Mouse (Mus musculus): Measurements from ENCODE around the gene Tcf3. TPM values are rescaled to one million over a fixed set of nuclear protein-coding genes. Genes with fewer than 3 reads are reported as not detected.

Tcf3 gene
- polyA plus RNA-seq, 1 experiment from 2014 or later, result 153 TPM

DNA sequence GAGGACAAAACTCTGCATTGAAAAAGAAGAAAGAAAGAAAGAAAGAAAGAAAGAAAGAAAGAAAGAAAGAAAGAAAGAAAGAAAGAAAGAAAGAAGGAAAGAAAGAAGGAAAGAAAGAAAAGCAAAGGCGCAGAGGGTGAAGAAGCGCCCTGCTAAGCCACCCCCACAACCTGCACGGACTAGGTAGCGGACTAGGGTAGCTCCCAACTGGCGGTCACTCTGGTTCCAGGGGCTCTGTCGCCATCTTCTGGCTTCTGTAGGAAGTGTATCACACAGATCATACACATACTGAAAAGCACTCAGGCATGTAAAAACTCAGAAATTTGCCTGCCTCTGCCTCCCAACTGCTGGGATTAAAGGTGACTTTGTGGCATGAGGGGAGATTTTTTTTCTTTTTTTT, 59.4 kb downstream of the Tcf3 start:
- H3K4me2 ChIP-seq (replicated peaks), result no peak overlapping the region
- H3K9ac ChIP-seq, result no peak overlapping the region
- WGBS, result 18% methylated on average over 6 of the region's 6 CpGs
- no peak for ATAC-seq (ENCODE audit: low FRiP score, low read depth)
- no peaks in the 10 kb centered on the region for H3K36me3 ChIP-seq
- no peaks in the 10 kb centered on the region for H3K27me3 ChIP-seq
- no peak overlapping the region for H3K4me3 ChIP-seq
- no peaks in the 10 kb centered on the region for H3K9me3 ChIP-seq
- H3K27ac ChIP-seq, result no peak overlapping the region
- peaks cover 7% of the 10 kb centered on the region; the same call in 1 of the 2 replicates for H3K4me1 ChIP-seq

DNA sequence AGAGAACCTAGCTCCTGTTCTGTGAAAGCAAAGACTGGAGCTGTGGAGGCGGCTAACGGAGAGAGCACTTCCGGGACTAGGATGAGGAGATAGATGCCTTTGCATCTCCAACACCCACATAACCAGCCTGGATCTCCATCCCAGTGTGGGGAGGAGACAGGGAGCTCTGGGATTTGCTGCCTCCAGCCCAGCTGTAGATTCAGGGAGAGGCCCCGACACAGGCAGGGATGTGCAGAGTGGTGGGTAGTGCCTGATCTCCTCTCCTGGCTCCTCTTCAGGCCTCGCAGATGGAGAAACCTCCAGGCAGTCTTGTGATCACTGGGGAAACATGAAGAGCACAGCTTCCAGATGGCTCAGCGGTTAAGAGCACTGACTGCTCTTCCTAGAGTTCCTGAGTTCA, 60.7 kb downstream of the Tcf3 start:
- no peak for ATAC-seq (ENCODE audit: low FRiP score, low read depth)
- no peak overlapping the region for H3K27ac ChIP-seq
- no peak overlapping the region for H3K9ac ChIP-seq
- 81% methylated on average over 6 of the region's 6 CpGs for WGBS
- peaks cover 7% of the 10 kb centered on the region; the same call in 1 of the 2 replicates for H3K4me1 ChIP-seq
- H3K27me3 ChIP-seq, result no peaks in the 10 kb centered on the region
- H3K9me3 ChIP-seq, result peaks cover 4% of the 10 kb centered on the region; the same call in 1 of the 2 replicates
- no peaks in the 10 kb centered on the region for H3K36me3 ChIP-seq
- H3K4me2 ChIP-seq (replicated peaks), result no peak overlapping the region
- H3K4me3 ChIP-seq, result no peak overlapping the region

DNA sequence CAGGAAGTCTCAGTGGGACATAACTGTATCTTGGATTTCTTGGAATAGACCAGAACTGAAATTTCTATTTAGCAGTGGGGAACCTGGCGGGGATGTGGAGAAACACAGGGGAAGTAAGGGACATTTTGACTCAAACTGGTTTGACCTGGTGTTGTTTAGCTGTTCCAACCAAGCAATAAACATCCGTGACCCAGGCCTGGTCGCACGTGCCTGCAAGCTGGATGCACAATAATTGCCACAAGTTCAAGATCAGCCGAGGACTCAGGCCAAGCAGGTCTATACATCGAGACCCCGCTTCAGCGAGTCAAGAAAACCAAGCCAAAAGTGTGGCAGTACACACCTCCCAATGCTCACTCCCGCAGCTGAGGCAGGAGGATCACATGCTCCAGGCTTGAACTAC, 61.5 kb downstream of the Tcf3 start:
- Histone ChIP-seq H3K9ac (peak overlapping the region; percentile 50; the same call in 1 of the 2 replicates), H3K36me3 (no peaks in the 10 kb centered on the region), H3K4me1 (peaks cover 7% of the 10 kb centered on the region; the same call in 1 of the 2 replicates), H3K4me3 (peak overlapping the region; percentile 40), H3K27ac (no peak overlapping the region; the same call in 1 of the 2 replicates), H3K4me2 (replicated peaks) (peak overlapping the region; percentile 53), H3K9me3 (peaks cover 4% of the 10 kb centered on the region; the same call in 1 of the 2 replicates), H3K27me3 (no peaks in the 10 kb centered on the region)
- no peak for ATAC-seq (ENCODE audit: low FRiP score, low read depth)
- WGBS, result 49% methylated on average over 9 of the region's 9 CpGs

DNA sequence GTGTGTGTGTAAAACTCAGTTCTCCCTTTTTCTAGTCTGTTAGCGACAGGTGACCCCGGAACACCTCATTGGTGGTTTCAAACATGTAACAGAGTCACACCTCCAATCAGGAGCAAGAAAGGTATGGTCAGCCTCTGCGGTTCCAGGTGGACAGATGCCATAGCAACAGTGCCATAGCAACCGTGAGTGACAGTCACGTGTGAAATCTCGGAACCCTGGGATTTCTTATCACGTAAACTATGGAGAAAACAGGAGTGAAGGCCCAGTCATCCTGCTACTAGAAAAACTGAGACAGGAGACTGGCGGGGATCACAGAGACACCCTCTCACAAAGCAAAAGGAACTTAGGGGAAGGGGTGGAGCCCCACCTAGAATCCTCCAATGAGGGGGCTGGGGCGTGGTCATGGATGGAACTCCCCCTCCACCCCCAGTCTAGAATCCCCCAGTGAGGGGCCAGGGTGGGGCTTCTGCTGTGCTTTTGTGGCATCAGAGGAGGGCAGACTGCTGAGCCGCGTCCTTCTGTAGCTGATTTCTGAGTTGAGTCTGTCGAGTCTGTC, 62.0 kb downstream of the Tcf3 start:
- H3K27ac ChIP-seq, result no peak overlapping the region; the same call in 1 of the 2 replicates
- WGBS, result 2% methylated on average over 12 of the region's 12 CpGs

DNA sequence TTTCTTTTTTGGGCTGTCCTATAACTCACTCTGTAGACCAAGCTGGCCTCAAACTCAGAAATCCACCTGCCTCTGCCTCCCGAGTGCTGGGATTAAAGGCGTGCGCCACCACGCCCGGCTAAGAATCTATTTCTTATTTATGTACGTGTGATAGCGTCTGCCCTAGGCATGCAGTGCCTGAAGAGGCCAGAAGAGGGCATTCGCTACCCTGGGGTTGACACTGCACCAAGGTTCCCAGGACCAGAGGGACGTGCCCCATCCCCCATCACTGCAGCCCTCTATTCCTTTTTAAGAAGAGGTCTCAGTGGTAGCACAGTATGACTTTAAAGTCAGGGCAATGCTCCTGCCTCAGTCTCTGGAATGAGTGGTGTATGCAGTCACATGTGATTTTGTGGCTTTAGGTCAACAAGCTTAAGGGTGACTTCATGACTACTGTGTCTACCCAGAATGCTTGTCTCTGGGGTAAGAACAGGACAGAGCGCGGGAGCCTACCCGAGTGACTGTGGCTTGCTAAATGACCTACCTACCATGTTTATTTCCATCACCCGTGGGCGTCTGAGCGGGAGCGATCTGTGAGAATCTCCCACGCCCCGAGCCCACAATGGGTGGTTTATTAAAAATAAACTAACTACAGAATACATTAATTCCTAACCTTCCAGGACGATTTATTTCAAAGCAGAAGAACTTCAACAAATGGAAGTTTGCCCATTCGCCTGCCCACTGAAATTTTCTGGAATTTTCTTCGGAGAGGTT, 63.3 kb downstream of the Tcf3 start:
- peaks cover 7% of the 10 kb centered on the region; the same call in 1 of the 2 replicates for H3K4me1 ChIP-seq
- H3K36me3 ChIP-seq, result no peaks in the 10 kb centered on the region
- H3K4me3 ChIP-seq, result no peak overlapping the region
- H3K4me2 ChIP-seq (replicated peaks), result no peak overlapping the region
- H3K9me3 ChIP-seq, result peaks cover 4% of the 10 kb centered on the region; the same call in 1 of the 2 replicates
- WGBS, result 79% methylated on average over 21 of the region's 21 CpGs
- ATAC-seq (ENCODE audit: low FRiP score, low read depth), result no peak
- H3K27me3 ChIP-seq, result peaks cover 5% of the 10 kb centered on the region; the same call in 1 of the 2 replicates
- H3K9ac ChIP-seq, result no peak overlapping the region
- no peak overlapping the region for H3K27ac ChIP-seq

More for the DNA sequence above, 62.0 kb downstream of the Tcf3 start:
- Histone ChIP-seq H3K4me3 (peak overlapping the region; percentile 40), H3K4me2 (replicated peaks) (peak overlapping the region; percentile 53), H3K36me3 (no peaks in the 10 kb centered on the region), H3K9me3 (peaks cover 4% of the 10 kb centered on the region; the same call in 1 of the 2 replicates), H3K9ac (peak overlapping the region; percentile 50; the same call in 1 of the 2 replicates), H3K27me3 (no peaks in the 10 kb centered on the region), H3K4me1 (peaks cover 7% of the 10 kb centered on the region; the same call in 1 of the 2 replicates)
- peak; percentile 88 for ATAC-seq (ENCODE audit: low FRiP score, low read depth)

DNA sequence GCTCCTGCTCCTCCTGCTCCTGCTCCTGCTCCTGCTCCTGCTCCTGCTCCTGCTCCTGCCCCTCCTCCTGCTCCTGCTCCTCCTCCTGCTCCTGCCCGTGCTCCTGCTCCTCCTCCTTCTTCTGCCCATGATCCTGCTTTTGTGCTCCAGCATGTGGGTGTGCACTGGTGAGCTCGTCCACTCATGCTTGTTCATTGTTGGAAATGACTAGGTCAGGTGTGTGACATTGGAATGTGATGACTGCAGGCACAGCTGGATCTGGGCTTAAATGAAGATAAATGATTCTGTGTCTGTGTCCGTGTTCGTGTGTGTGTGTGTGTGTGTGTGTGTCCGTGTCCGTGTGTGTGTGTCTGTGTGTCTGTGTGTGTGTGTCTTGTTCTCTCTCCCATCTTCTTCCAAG, 65.1 kb downstream of the Tcf3 start:
- WGBS, result 85% methylated on average over 6 of the region's 6 CpGs
- H3K4me2 ChIP-seq (replicated peaks), result no peak overlapping the region
- H3K27me3 ChIP-seq, result peaks cover 19% of the 10 kb centered on the region
- no peaks in the 10 kb centered on the region for H3K36me3 ChIP-seq
- H3K4me3 ChIP-seq, result no peak overlapping the region
- no peak overlapping the region for H3K27ac ChIP-seq
- no peak for ATAC-seq (ENCODE audit: low FRiP score, low read depth)
- H3K9me3 ChIP-seq, result peaks cover 4% of the 10 kb centered on the region; the same call in 1 of the 2 replicates
- H3K4me1 ChIP-seq, result peaks cover 7% of the 10 kb centered on the region; the same call in 1 of the 2 replicates
- H3K9ac ChIP-seq, result no peak overlapping the region

DNA sequence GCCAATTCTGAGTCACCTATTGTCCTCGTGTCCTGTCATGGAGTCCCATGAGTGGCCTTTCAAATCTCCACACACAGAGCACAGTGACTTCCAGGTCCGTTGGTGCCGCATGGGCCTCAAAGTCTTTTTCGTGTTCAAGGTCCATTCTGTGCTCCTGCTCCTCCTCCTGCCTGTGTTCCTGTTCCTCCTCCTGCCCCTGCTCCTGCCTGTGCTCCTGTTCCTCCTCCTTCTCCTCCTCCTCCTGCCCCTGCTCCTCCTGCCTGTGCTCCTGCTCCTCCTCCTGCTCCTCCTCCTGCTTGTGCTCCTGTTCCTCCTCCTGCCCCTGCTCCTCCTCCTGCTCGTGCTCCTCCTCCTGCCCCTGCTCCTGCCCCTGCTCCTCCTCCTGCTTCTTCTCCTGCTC, 65.5 kb downstream of the Tcf3 start:
- ATAC-seq (ENCODE audit: low FRiP score, low read depth), result no peak
- peaks cover 4% of the 10 kb centered on the region; the same call in 1 of the 2 replicates for H3K9me3 ChIP-seq
- H3K4me3 ChIP-seq, result no peak overlapping the region
- 60% methylated on average over 5 of the region's 5 CpGs for WGBS
- peaks cover 7% of the 10 kb centered on the region; the same call in 1 of the 2 replicates for H3K4me1 ChIP-seq
- H3K36me3 ChIP-seq, result no peaks in the 10 kb centered on the region
- no peak overlapping the region for H3K9ac ChIP-seq
- H3K27ac ChIP-seq, result no peak overlapping the region
- H3K4me2 ChIP-seq (replicated peaks), result no peak overlapping the region
- H3K27me3 ChIP-seq, result peaks cover 21% of the 10 kb centered on the region

DNA sequence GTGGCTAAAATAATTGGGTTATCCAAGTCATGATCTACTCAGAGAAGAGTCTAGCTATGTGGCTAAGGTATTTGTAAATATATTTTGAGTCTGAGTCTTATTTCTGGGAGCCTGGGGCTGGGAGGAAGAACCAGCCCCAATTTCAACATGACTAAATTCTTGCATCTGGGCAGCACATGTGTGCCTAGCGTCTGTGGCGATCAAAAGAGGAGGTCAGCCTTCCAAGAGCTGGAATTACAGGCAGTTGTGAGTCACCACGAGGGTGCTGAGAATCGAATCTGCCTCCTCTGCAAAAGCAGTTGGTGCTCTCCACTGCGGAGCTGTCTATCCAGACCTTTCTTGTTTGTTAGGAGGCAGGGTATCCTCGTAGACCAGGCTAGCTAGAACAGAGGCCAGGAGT, 67.7 kb downstream of the Tcf3 start:
- peaks cover 33% of the 10 kb centered on the region for H3K27me3 ChIP-seq
- no peak overlapping the region for H3K27ac ChIP-seq
- no peak overlapping the region for H3K4me3 ChIP-seq
- 48% methylated on average over 6 of the region's 6 CpGs for WGBS
- H3K4me1 ChIP-seq, result no peaks in the 10 kb centered on the region
- no peak for ATAC-seq (ENCODE audit: low FRiP score, low read depth)
- H3K4me2 ChIP-seq (replicated peaks), result no peak overlapping the region
- peaks cover 4% of the 10 kb centered on the region; the same call in 1 of the 2 replicates for H3K9me3 ChIP-seq
- no peaks in the 10 kb centered on the region for H3K36me3 ChIP-seq
- H3K9ac ChIP-seq, result no peak overlapping the region

DNA sequence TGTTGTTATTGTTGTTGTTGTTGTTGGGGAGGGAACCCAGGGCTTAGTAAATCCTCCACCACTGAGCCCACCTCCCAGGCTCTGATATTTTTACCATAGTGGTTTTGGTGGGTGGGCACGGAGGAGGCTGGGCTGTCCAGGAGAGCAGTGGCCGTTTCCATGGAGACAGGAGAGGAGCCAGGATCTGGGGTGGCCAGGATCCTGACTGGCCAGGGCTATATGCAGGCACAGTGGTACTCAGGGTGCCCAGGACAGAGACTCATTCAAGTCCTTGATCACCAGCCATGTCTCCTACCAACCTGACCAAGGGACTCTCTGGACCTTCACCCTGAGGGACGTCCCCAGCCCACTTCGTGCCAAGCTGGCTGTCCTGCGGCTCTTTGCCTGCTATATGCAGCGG, 69.7 kb downstream of the Tcf3 start:
- ATAC-seq (ENCODE audit: low FRiP score, low read depth), result no peak
- no peak overlapping the region for H3K9ac ChIP-seq
- H3K4me1 ChIP-seq, result no peaks in the 10 kb centered on the region
- H3K9me3 ChIP-seq, result peaks cover 4% of the 10 kb centered on the region; the same call in 1 of the 2 replicates
- H3K4me3 ChIP-seq, result no peak overlapping the region
- peaks cover 54% of the 10 kb centered on the region for H3K27me3 ChIP-seq
- H3K27ac ChIP-seq, result no peak overlapping the region
- H3K36me3 ChIP-seq, result no peaks in the 10 kb centered on the region
- WGBS, result 26% methylated on average over 6 of the region's 6 CpGs
- H3K4me2 ChIP-seq (replicated peaks), result no peak overlapping the region

Small RNA genes lying within 50 kb of the gene (microRNA-seq; reads per million reads assigned to microRNA genes)
- not detected for gene Gm22721

Other genes with a start within 250 kb of the Tcf3 start
- 94.7 and 96.9 TPM in 2 replicates for gene Mum1, start 207.2 kb downstream of the Tcf3 start, polyA plus RNA-seq (2015; fragmentation: Nextera tagmentation; extraction: Ambion mirVana)
- gene Ndufs7, start 184.5 kb downstream of the Tcf3 start, polyA plus RNA-seq (2015; fragmentation: Nextera tagmentation; extraction: Ambion mirVana), result 298 and 306 TPM in 2 replicates
- gene Gamt, start 172.6 kb downstream of the Tcf3 start, polyA plus RNA-seq (2015; fragmentation: Nextera tagmentation; extraction: Ambion mirVana), result 57.1 and 58.4 TPM in 2 replicates
- gene Dazap1, start 172.2 kb downstream of the Tcf3 start, polyA plus RNA-seq (2015; fragmentation: Nextera tagmentation; extraction: Ambion mirVana), result 64.9 and 67.9 TPM in 2 replicates
- 908 and 936 TPM in 2 replicates for gene Rps15, start 141.2 kb downstream of the Tcf3 start, polyA plus RNA-seq (2015; fragmentation: Nextera tagmentation; extraction: Ambion mirVana)
- gene Apc2, start 137.7 kb downstream of the Tcf3 start, polyA plus RNA-seq (2015; fragmentation: Nextera tagmentation; extraction: Ambion mirVana), result 3.3 and 3.8 TPM in 2 replicates
- 50.7 and 51.2 TPM in 2 replicates for gene 2310011J03Rik, start 113.1 kb downstream of the Tcf3 start, polyA plus RNA-seq (2015; fragmentation: Nextera tagmentation; extraction: Ambion mirVana)
- gene Pcsk4, start 104.1 kb downstream of the Tcf3 start, polyA plus RNA-seq (2015; fragmentation: Nextera tagmentation; extraction: Ambion mirVana), result 4.8 and 6.5 TPM in 2 replicates
- gene Reep6, start 103.7 kb downstream of the Tcf3 start, polyA plus RNA-seq (2015; fragmentation: Nextera tagmentation; extraction: Ambion mirVana), result 6.1 and 6.3 TPM in 2 replicates
- gene Adamtsl5, start 85.2 kb downstream of the Tcf3 start, polyA plus RNA-seq (2015; fragmentation: Nextera tagmentation; extraction: Ambion mirVana), result 2.0 and 2.4 TPM in 2 replicates
- gene Plk5, start 77.2 kb downstream of the Tcf3 start, polyA plus RNA-seq (2015; fragmentation: Nextera tagmentation; extraction: Ambion mirVana), result 1.2 and 2.2 TPM in 2 replicates
- gene Mex3d, start 46.0 kb downstream of the Tcf3 start, polyA plus RNA-seq (2015; fragmentation: Nextera tagmentation; extraction: Ambion mirVana), result 9.2 and 9.5 TPM in 2 replicates
- 276 and 288 TPM in 2 replicates for gene Mbd3, start 34.1 kb downstream of the Tcf3 start, polyA plus RNA-seq (2015; fragmentation: Nextera tagmentation; extraction: Ambion mirVana)
- gene Uqcr11, start 26.8 kb downstream of the Tcf3 start, polyA plus RNA-seq (2015; fragmentation: Nextera tagmentation; extraction: Ambion mirVana), result 443 and 459 TPM in 2 replicates
- gene Onecut3, start 61.2 kb upstream of the Tcf3 start, polyA plus RNA-seq (2015; fragmentation: Nextera tagmentation; extraction: Ambion mirVana), result not detected in 2 replicates
- 0.29 and 0.33 TPM in 2 replicates for gene Atp8b3, start 105.5 kb upstream of the Tcf3 start, polyA plus RNA-seq (2015; fragmentation: Nextera tagmentation; extraction: Ambion mirVana)
- 28.3 and 28.7 TPM in 2 replicates for gene Rexo1, start 127.9 kb upstream of the Tcf3 start, polyA plus RNA-seq (2015; fragmentation: Nextera tagmentation; extraction: Ambion mirVana)
- gene Klf16, start 143.7 kb upstream of the Tcf3 start, polyA plus RNA-seq (2015; fragmentation: Nextera tagmentation; extraction: Ambion mirVana), result 9.3 and 10.0 TPM in 2 replicates
- 80.9 and 83.0 TPM in 2 replicates for gene Abhd17a, start 156.7 kb upstream of the Tcf3 start, polyA plus RNA-seq (2015; fragmentation: Nextera tagmentation; extraction: Ambion mirVana)
- 83.9 and 92.0 TPM in 2 replicates for gene Scamp4, start 169.2 kb upstream of the Tcf3 start, polyA plus RNA-seq (2015; fragmentation: Nextera tagmentation; extraction: Ambion mirVana)
- gene Adat3, start 169.2 kb upstream of the Tcf3 start, polyA plus RNA-seq (2015; fragmentation: Nextera tagmentation; extraction: Ambion mirVana), result 7.6 and 8.8 TPM in 2 replicates
- 3.7 and 5.6 TPM in 2 replicates for gene Gm49322, start 172.4 kb upstream of the Tcf3 start, polyA plus RNA-seq (2015; fragmentation: Nextera tagmentation; extraction: Ambion mirVana)
- gene Csnk1g2, start 189.2 kb upstream of the Tcf3 start, polyA plus RNA-seq (2015; fragmentation: Nextera tagmentation; extraction: Ambion mirVana), result 148 and 159 TPM in 2 replicates
- 77.8 and 83.5 TPM in 2 replicates for gene Btbd2, start 223.4 kb upstream of the Tcf3 start, polyA plus RNA-seq (2015; fragmentation: Nextera tagmentation; extraction: Ambion mirVana)
- gene Mknk2, start 244.5 kb upstream of the Tcf3 start, polyA plus RNA-seq (2015; fragmentation: Nextera tagmentation; extraction: Ambion mirVana), result 86.1 and 87.8 TPM in 2 replicates